ENCODE assay signal across 13 mouse cellular contexts in genomic region chr9:72183336-72183735, GRCm38 (mm10).
DNase-seq lines count a peak whose midpoint lies in the region; ATAC-seq and TF ChIP-seq lines count a peak whose summit lies in the region.
"Had no signal": no experiment of that assay in that cellular context is flagged by ENCODE, and none has a peak within 500 bp of the region (broad histone marks: within the 10 kb centered on the region; RNA-seq: fewer than 3 reads in every experiment).

No protein-coding gene starts in this region.

- no peak overlapping the region for H3K4me2 ChIP-seq in midbrain, embryonic 11.5 days
- H3K4me2 ChIP-seq in midbrain, postnatal 0 days (ENCODE audit: low read depth, low read length, poor library complexity, severe bottlenecking): no peak overlapping the region
- H3K4me2 ChIP-seq: embryonic facial prominence, embryonic 12.5 days; forebrain, embryonic 15.5 days; heart, embryonic 13.5 days; hindbrain, embryonic 13.5 days had no signal

- ATAC-seq in midbrain, embryonic 11.5 days (ENCODE audit: low FRiP score): no peak
- ATAC-seq in midbrain, postnatal 0 days (ENCODE audit: low FRiP score): no peak

- no peaks in the 10 kb centered on the region for H3K9me3 ChIP-seq in midbrain, embryonic 11.5 days (ENCODE audit: control insufficient read depth, low read length)
- H3K9me3 ChIP-seq in midbrain, postnatal 0 days (ENCODE audit: low read length): no peaks in the 10 kb centered on the region
- H3K9me3 ChIP-seq: embryonic facial prominence, embryonic 12.5 days; forebrain, embryonic 15.5 days; heart, embryonic 13.5 days; hindbrain, embryonic 13.5 days had no signal

- H3K27ac ChIP-seq in gastrocnemius, adult 2 months: peak overlapping the region; percentile 88
- H3K27ac ChIP-seq in midbrain, embryonic 11.5 days (ENCODE audit: low read depth, low read length): no peak overlapping the region
- no peak overlapping the region for H3K27ac ChIP-seq in midbrain, postnatal 0 days (ENCODE audit: low read depth, low read length)
- H3K27ac ChIP-seq: embryonic facial prominence, embryonic 12.5 days; forebrain, embryonic 15.5 days; heart, embryonic 13.5 days; hindbrain, embryonic 13.5 days; hindbrain, postnatal 0 days had no signal

- H3K27me3 ChIP-seq in midbrain, embryonic 11.5 days (ENCODE audit: control insufficient read depth, insufficient read depth, low read length): no peaks in the 10 kb centered on the region
- H3K27me3 ChIP-seq in midbrain, postnatal 0 days (ENCODE audit: insufficient read depth, low read length): no peaks in the 10 kb centered on the region
- H3K27me3 ChIP-seq: embryonic facial prominence, embryonic 12.5 days; forebrain, embryonic 15.5 days; heart, embryonic 13.5 days; hindbrain, embryonic 13.5 days had no signal

- H3K9ac ChIP-seq in midbrain, embryonic 11.5 days (ENCODE audit: low read length): no peak overlapping the region
- H3K9ac ChIP-seq in midbrain, postnatal 0 days (replicated peaks; ENCODE audit: low read length, poor library complexity, severe bottlenecking): no peak overlapping the region
- H3K9ac ChIP-seq: embryonic facial prominence, embryonic 12.5 days; forebrain, embryonic 15.5 days; heart, embryonic 13.5 days; hindbrain, embryonic 13.5 days had no signal

- H3K4me1 ChIP-seq in midbrain, embryonic 11.5 days (ENCODE audit: control insufficient read depth, insufficient read depth, low read length): no peaks in the 10 kb centered on the region
- no peaks in the 10 kb centered on the region for H3K4me1 ChIP-seq in midbrain, postnatal 0 days (ENCODE audit: insufficient read depth, low read length)
- H3K4me1 ChIP-seq: embryonic facial prominence, embryonic 12.5 days; heart, embryonic 13.5 days; hindbrain, embryonic 13.5 days had no signal

- H3K36me3 ChIP-seq in midbrain, embryonic 11.5 days (ENCODE audit: control insufficient read depth, insufficient read depth, low read length): no peaks in the 10 kb centered on the region
- no peaks in the 10 kb centered on the region for H3K36me3 ChIP-seq in midbrain, postnatal 0 days (ENCODE audit: insufficient read depth, low read length)
- H3K36me3 ChIP-seq: embryonic facial prominence, embryonic 12.5 days; forebrain, embryonic 15.5 days; heart, embryonic 13.5 days; hindbrain, embryonic 13.5 days had no signal

- 93% methylated on average over 10 of the region's 10 CpGs for WGBS in midbrain, embryonic 11.5 days
- 92% methylated on average over 10 of the region's 10 CpGs for WGBS in midbrain, postnatal 0 days

- no peak for TF ChIP-seq CTCF in gastrocnemius, adult 2 months (IDR thresholded peaks at IDR 0.05)
- no peak for TF ChIP-seq CTCF in midbrain, postnatal 0 days (IDR thresholded peaks at IDR 0.05)

- H3K4me3 ChIP-seq in gastrocnemius, adult 2 months: no peak overlapping the region; the same call in 1 of the 2 replicates
- H3K4me3 ChIP-seq in midbrain, embryonic 11.5 days (ENCODE audit: low read depth, low read length): no peak overlapping the region
- H3K4me3 ChIP-seq in midbrain, postnatal 0 days (ENCODE audit: low read depth, low read length): no peak overlapping the region
- H3K4me3 ChIP-seq: embryonic facial prominence, embryonic 12.5 days; forebrain, embryonic 15.5 days; heart, embryonic 13.5 days; hindbrain, embryonic 13.5 days had no signal

- DNase-seq in adrenal gland, adult 2 months: peak; percentile 25
- DNase-seq in adrenal gland, postnatal 4 days (ENCODE audit: low spot score in 2 of 2): no peak
- peak; percentile 30 for DNase-seq in gastrocnemius, adult 2 months
- no peak for DNase-seq in gastrocnemius, postnatal 10 days
- DNase-seq in midbrain, embryonic 11.5 days (ENCODE audit: low spot score, missing footprints): peak; percentile 54
- no peak for DNase-seq in midbrain, postnatal 0 days (ENCODE audit: low spot score)
- DNase-seq in spleen, postnatal 36 days (ENCODE audit: low spot score in 2 of 2): no peak
- DNase-seq: kidney, adult 11 months had no signal

- intact Hi-C loops in gastrocnemius, adult 2 months (cut with DNase I): loop anchor here (2.0 kb wide), 1 partner anchor 51 kb away; no protein-coding TSS in a partner anchor

Comparison
In these comparisons a context has a peak if more than half of its experiments do, and no peak if none do; other contexts are left out.
1. DNase-seq: peak in adrenal gland, adult 2 months (single experiment), gastrocnemius, adult 2 months (single experiment) and midbrain, embryonic 11.5 days (single experiment); none in adrenal gland, postnatal 4 days (0 of 2), gastrocnemius, postnatal 10 days (single experiment), midbrain, postnatal 0 days (single experiment) and spleen, postnatal 36 days (0 of 2).